Mouse (Mus musculus) cerebral cortex, adult 2 months (tissue): Measurements from ENCODE around the gene Gamt.

Experiments
- WGBS: fragments of 180-500 bp; shearing (Covaris S2); methylation state at CpG from one replicate; pipeline ENCODE4 v1.1.7; 2018; 5-methylcytosine and 5-hydroxymethylcytosine counted together

Gene Gamt

DNA sequence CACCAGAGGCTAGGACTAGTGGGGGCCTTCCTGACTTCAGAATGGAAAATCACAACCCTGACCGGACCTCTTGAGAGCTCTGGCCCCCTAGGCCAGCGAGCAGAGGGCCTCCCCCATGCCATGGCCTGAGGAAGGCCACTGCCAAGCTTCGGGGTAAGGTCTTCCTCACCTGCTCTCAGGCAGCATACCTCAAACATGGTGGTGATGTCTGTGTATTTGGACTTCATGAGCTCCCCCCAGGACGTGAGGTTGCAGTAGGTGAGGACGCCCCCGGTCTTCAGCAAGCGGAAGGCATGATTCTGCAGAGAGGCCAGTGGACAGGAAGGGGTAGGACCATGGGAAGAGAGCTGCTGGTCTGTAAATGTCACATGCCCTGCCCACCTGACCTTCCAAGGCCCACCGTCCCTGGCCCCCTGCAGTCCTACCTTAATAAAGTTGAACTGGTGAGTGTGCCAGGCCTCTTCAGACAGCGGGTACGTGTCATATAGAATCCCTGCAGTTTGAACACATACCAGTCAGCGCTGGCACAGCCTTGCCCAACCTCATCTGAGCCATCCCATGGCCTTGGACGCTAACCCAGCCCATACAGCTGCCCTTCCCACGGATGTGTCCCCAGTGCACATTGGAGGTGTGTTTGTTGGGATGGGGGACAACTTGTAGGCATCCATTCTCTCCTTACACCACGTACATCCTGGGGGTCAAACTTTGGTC is 1.9 kb downstream of the Gamt start:
- WGBS = 85% methylated on average over 14 of the region's 14 CpGs

DNA sequence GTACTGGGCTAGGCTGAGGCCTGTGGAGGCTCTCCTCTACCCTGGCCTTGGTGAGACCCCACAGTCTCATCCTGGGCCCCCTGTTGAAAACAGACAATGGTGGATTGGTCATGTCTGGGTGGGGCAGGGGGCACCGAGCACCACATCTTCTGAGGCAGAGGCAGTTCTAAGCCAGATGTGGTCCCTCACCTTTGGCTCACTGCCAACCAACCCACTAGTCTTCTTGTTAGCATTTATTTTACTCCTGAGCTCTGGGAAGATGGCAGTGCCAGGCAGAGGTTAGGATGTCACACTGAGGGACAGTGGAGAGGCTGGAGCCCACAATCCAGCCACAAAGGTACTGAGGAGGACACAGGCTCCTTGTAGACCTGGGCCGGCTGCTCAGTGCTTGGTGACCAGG is 2.9 kb downstream of the Gamt start:
- 73% methylated on average over 2 of the region's 2 CpGs for WGBS

DNA sequence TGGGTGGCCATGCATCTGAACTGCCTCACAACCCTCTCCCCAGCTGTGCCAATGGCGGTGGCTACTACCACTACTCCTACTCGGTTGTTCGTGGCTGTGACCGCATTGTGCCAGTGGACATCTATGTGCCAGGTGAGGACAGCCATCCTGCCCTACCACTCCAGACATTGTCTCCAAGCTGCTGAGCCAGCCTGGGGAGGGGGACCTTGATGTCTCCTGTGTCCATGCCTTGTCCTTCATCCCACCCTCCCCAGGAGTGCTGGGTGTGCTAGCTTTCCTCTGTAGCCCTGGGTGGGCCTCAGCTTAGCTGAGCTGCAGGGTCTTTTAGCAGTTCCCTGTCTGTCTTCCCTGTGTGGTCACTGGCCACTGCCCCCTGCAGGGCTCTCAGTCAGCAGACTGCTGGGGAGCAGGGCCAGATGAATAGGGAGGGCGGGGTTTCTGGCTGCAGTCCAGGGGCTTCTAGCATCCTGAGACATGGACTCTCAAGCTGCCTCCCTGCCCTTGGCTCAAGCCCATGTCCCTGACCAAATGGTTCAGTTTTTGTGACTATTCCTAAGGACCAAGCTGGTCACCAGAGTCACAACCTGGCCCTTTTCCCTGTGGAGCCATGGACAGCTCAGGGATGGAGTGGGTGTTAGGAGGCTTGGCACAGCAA is 4.8 kb downstream of the Gamt start:
- WGBS = 77% methylated on average over 5 of the region's 5 CpGs

DNA sequence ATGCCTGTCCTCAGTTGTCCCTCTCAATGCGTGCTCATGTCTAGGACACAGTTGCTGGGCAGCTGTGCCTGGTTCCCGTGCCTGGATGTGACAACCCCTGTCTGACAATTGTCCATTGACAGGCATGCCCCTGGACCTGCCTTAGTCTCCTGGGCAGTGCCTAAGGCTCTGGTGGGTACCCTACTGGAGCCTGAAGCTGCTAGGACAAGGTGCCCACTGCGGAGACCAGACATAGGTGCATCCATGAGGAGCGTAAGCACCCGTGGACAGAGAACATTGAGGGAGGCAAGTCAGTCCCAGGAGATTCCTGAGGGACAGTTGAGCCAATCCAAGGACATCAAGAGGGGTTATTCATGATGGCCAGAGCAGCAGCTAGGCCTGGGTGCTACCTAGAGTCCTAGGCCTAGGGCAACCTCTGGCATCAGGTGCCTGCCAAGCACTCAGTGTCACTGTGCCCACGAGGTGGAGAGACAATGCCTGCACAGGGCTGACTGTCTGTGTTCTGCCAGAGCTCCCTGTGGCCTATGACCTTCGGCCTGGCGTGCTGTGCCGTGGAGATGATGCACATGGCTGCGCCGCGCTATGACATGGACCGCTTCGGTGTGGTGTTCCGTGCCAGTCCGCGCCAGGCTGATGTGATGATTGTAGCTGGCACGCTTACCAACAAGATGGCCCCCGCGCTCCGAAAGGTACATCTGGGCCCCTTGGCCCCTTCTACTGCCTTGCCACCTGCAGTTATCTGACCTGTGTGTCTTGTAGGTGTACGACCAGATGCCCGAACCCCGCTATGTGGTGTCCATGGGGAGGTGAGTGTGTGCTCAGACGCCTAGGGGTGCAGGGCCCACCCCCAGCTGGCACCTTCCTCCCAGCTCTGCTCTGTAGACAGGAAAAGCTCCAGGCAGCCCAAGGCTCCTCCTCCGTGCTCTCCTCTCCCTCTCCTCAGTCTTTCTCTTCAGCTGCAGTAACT is 6.2 kb downstream of the Gamt start:
- WGBS = 88% methylated on average over 26 of the region's 26 CpGs

DNA sequence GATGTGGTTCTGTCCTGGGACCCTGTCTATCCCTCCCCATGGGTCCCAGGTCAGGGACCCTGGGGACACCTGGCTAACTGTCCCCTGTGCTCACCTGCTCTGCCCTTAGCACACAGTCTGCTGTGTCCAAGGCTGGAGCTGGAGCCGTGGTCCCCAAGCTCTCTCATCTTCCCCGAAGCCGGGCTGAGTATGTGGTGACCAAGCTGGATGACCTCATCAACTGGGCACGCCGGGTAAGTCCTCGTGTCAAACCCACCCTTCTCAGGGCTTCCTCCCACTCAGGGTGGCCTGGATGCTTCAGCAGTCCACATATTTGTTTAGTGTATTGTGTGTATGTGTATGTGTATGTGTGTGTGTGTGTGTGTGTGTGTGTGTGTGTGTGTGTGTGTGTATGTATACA is 7.3 kb downstream of the Gamt start:
- WGBS = 74% methylated on average over 6 of the region's 6 CpGs

DNA sequence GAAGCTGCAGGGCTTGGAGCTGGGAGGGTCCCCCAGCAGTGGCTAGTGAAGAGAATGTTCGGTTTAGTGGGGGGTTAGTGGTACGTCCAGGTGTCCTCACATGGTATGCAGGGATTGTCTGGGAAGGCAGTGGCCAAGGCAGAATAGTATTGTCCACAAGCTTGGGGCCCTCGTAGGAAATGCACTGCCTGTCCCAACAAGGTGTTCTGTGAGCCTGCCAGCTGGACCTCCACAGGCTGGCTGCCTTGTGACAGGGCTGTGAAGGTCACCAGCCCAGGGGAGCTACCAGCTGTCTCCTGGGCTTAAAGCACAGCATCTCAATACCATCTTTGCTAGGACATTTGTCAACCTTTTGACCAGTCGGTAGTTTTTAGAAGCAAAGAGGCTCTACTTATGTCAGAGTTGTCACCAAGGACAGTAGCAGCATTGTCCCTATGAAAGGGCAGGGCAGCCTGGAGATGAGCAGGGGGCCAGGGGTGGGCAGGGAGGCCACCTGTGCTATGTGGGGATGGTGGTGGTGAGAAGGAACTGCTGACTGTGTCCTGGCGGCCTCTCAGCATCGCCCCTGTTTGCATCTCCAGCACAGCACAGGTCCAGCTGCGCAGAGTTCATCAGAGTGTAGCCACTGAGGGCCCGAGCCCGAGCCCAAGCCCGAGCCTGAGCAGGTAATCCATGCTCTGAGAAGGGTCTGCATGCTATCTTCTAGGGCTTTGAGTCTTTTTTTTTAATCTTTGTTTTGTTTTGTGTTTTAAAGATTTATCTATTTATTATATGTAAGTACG is 8.1 kb downstream of the Gamt start:
- WGBS = 89% methylated on average over 11 of the region's 11 CpGs

DNA sequence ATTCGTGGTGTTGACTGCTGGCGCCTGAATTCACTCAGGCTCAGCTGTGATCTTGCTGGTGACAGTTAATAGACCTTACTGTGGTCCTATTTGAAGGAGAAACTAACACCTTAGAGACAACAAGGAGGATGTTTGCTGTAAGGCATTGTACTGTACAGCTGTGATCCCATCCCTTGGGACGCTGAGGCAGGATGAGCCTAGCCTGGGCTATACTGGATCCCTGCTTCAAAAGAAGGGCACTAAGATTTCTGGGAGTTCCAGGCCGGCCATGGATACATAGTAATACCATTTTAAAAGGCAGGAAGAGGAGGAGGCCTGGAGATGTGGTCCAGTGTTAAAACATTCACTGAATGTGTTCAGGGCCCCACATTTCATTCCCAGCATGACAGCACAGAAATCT is 10.2 kb downstream of the Gamt start:
- 78% methylated on average over 4 of the region's 4 CpGs for WGBS

DNA sequence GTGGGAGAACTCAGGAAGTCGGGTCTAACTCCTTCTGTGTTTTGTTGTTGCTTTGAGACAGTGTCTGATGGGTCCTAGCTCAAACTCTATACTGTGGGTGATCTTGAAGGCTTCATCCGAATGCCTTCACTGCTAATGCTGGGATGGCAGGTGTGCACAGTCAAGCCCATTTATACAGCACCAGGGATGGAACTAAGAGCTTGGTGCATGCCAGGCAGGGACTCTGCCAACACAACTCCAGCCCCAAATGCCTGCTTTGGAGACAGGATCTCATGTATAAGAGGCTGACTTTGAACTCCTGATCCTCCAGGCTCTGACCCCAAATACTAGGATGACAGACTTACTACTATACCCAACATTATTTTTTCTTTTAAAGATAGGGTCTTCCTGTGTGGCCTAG is 10.8 kb downstream of the Gamt start:
- WGBS = 22% methylated on average over 2 of the region's 2 CpGs

DNA sequence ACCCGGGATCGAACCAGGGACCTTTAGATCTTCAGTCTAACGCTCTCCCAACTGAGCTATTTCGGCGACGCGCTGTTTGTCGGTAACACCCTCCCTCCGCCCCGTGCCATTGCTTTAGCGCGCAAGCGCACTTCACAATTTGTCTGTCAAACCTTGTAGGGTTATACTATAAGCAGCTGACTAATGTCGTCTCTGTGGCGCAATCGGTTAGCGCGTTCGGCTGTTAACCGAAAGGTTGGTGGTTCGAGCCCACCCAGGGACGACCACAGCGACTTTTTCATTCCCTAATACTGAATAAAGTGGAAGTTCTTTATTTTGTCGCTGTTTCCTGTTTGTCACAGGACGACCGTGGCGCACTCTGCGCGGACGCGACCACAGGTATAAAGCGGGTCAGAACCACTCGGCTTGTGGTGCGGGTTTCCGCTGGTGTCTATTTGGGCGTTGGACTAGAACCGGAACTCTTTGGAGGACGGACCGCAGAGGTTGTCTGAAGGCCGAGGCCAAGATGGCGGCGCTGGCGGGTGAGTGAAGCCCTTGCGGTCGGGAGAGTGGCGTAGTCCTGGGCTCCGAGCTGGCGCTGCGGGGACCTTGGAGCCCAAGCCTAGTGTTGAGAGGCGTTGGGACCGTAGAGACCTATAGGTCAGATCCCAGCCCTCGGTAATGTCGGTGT is 11.7 kb downstream of the Gamt start, which contains the start of gene Ndufs7:
Gene Ndufs7 (plus strand): TSS at position 151 of the 670 bp plus-strand sequence.
- under 1% methylated on average over 53 of the region's 53 CpGs for WGBS

DNA sequence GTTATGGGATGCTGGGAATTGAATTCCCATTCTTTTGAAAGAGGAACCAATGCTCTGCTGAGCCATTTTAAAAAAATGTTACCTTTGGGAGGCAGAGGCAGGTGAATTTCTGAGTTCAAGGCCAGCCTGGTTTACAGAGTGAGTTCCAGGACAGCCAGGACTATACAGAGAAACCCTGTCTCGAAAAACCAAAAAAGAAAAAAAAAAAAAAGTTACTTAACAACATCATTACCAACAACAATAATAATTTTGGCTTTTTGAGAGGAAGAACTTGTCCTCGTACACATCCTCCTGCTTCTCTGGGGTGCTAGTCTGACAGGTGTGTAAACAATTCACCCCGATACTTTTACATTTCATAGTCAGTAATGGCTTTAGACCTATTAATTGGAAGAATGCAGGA is 12.4 kb downstream of the Gamt start:
- 12% methylated on average over 3 of the region's 3 CpGs for WGBS

DNA sequence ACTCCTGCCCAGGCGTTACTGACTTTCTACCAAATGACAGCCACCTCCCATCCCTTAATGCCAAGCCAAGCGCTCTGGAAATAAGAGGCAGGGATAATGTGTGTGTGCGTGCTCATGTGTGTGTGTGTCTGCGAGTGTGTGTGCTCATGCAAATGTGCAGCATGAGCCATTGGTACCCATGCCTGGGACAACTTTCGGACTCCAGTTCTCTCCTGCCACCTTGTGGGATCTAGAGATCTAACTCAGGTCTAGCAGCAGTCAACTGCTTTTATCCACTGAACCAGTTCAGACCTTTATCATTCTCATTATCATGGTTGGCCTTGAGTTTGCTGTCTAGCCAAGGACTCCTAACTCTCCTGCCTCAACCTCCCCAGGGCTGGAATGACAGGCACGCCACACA is 13.0 kb downstream of the Gamt start:
- 27% methylated on average over 6 of the region's 6 CpGs for WGBS

DNA sequence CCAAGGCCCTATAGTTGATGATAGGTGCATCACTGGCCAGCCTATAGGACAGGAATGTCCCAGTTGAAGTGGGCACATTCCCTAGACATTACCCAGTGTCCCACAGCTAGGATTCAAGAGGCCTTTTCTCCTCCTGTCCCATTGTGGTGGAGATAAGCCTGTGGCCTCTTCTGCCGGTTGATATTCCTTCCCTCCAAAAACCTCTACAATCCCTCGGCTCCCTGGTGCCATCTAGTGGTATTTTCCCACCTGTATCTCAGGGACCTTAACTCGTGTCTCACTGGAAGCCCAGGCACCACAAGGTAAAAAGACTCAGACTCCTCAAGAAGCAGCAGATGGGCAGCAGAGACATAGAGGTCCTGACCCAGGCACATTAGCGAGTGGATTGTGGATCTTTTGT is 15.2 kb downstream of the Gamt start:
- 5% methylated on average over 4 of the region's 4 CpGs for WGBS

DNA sequence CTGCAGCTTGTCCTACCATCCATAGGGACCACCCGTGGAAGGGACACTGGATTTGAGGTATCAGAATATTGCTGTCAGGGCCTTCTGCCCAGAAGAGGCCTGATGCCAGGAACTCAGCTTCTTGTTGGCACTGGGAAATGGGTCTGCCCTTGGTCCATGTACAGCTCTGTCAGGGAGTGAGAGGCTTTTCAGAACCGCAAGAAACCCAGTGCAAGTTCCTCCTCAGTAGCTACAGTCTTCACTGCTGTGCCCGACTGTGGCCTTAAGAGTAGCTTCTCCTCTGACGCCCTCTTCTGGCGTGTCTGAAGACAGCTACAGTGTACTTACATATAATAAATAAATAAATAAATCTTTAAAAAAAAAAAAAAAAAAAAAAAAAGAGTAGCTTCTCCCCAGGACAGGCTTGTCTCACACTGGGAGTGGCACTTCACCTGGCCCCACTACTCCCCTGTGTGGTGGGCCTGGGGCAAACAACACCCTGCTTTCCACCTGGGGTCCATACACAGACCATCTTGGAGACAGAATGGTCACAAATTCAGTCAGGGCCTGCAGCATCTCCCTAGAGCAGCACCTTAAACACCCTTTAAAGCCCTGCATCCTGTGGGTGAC is 15.9 kb downstream of the Gamt start:
- WGBS = 15% methylated on average over 5 of the region's 5 CpGs

DNA sequence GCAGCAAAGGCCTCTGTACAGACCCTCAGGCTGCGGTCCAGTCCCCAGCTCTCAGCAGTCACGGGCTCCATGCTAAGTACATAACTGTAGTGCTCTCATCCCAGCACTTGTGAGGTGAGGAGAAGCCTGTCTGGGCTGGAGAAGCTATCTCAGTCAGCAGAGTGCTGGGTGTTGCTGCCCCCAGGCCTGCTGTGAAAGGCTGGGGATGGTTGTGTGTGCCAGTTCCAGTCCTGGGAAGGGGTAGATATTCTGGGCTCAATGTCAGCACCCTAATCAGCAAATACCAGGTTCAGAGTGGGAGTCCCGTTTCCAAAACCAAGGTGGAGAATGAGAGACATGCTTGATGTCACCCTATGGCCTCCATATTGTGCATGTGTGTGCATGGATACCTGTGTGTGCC is 18.2 kb downstream of the Gamt start:
- 87% methylated on average over 3 of the region's 3 CpGs for WGBS

DNA sequence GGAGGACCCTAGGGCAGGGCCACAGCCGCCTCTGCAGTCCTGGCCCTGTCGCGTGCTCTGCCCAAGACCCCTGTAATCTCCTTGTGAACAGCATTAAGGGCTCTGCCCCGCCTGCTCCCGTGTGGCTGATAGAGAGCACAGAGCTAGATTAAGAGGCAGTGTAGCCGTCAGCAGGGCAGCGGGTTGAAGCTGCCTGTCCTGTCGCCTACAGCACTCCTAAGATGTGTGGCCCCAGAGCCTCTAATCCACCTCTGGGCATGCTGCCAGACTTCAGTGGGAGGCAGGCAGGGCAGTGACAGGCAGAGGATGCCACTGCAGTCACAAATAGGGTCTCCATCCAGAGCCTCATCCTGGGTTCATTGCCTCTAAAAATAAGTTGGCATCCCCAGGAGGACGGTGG is 18.7 kb downstream of the Gamt start:
- 54% methylated on average over 9 of the region's 9 CpGs for WGBS

DNA sequence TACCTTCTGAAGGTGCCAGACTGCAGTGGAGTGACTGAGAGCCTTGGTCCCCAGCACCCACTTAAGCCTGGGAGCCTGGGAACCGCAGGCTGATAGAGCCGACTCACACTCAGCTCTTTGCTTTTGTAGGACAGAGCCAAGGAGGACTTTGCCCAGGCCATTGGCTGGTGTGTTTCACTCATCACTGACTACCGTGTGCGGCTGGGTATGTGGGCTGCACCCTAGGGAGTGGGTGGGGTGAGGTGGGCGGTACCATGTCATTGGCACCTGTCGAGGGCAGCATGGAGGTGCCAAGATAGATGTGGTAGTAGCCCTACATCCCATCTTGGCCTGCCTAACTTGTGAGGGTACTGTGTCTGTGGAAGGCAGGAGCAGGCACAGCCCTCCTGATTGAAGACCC is 21.0 kb downstream of the Gamt start:
- WGBS = 68% methylated on average over 6 of the region's 6 CpGs

DNA sequence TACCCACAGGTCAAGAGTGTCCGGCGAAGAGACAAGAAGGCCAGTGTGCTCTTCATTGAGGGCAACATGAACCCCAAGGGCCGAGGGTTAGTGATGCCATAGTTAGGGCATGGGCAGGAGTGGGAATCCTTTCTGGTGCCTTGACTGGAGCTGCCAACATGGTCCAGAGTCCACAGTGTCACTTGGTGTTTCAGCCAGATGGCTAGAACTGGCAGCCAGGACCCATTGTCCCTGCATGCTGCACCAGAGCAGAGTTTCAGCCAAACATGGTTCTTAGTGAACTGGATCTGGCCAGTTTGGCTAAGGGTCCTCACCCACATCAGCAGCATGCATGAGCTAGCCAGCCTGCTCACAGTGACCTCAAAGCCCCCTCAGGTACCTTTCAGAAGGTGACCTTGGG is 22.5 kb downstream of the Gamt start:
- 91% methylated on average over 3 of the region's 3 CpGs for WGBS

DNA sequence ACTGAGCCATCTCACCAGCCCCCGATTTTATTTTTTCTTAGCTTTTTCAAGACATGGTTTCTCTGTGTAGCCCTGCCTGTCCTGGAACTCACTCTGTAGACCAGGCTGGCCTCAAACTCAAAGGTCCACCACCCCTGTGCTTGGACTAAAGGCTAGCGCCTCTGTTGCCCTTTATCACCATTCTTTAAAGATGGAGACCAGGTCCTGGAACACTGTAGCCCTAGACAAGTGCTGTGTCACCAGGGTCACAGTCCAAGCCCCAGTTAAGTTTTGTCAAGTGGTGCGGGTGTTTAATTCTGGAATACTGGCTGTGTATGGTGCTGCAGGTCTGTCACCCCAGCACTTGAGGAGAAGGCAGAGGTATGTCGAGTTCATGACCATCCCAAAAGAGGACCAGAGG is 23.8 kb downstream of the Gamt start:
- WGBS = 93% methylated on average over 4 of the region's 4 CpGs

DNA sequence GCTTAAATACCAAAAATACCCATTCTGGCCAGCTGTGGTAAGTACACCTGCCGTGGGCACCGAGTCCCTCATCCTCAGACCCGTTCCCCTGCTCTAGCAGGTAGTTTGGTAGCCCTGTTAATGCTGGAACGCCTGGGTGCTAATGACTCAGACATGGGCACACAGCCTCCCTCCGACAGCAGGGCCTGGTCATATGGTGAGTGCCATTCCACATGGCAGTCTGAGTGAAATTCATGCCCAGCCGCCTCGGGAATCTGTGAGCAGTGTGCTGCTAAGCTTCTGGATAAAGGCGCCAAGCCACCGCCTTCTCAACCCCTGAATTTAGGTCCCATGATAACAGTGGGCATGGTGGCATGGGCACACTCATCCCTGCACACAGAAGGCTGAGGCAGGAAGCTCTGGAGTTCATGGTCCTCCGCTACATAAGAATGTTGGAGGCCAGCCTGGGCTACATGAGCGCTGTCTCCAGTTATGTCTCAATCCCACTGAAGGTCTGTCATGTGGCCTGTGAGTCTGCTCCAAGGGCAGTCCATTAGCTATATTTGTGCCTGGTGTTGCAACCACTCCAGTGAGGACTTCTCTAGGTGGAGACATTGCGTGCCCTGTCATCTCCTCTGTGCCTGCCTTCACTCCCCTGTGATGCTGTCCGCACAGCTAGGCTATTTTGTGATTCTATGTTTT is 24.5 kb downstream of the Gamt start:
- 81% methylated on average over 13 of the region's 13 CpGs for WGBS
